Mouse (Mus musculus): Measurements from ENCODE around the gene Galnt16.

- TF ChIP-seq CTCF (IDR thresholded peaks at IDR 0.05; ENCODE audit: control insufficient read depth, insufficient read depth, insufficient replicate concordance, low read depth, low read length) (no peak), POLR2A (IDR thresholded peaks at IDR 0.05; ENCODE audit: control insufficient read depth, low read depth, low read length) (no peak)
Measured at GRCm38 (mm10) chr12:80567375-80567774, 49.3 kb downstream of the Galnt16 start.
